Mouse (Mus musculus): ENCODE measurements around the gene Hapln1.

Gene Hapln1

GRCm38 (mm10) chr13:89539205-89539886 lies at the start of gene Hapln1:
Hapln1 (plus strand) TSS chr13:89539796.
- DNase-seq (ENCODE audit: low spot score in 2 of 2), result no peak

DNA sequence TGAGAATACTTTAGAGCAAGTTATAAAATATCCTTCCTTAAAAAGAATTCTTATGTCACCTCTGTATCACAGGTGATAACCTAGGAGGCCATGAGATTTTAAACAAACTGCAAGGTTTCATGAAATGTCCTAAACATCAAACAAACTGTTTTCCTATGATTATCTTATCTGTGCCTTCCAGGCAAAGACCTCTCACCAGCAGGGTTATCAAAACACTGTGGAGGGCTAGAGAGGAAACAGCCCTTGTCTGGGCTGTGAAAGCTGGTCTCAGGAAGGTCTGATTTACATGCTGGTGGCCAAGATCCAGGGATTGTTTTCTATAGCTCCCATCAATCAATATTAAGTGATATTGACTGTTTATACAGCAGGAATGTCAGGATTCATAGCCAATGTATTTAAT lies 46.4 kb upstream of the Hapln1 start:
- no peak for DNase-seq (ENCODE audit: low spot score in 2 of 2)

GRCm38 (mm10) chr13:89493678-89494077 lies 45.9 kb upstream of the Hapln1 start:
- DNase-seq (ENCODE audit: low spot score in 2 of 2), result no peak

- no peak for DNase-seq (ENCODE audit: low spot score in 2 of 2)
Observed at GRCm38 (mm10) chr13:89496569-89496968, 43.0 kb upstream of the Hapln1 start.

DNA sequence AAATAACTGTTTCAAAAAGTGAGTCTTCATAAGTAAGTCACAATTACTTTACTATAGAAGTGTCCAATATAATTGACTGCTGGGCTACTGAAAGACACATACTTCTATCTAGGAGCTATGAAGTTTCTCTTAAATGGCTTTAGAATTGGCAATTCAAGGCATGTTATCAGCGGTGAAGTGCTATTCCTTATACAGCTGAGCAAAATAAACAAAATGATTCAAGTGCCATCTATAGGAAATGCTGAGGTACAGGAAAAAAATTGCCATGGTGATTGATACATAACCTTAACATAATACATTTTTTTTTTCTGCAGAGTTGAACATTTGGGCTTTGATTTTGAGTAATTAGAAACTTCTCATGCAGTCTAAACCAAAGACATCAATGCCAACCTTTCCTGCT lies 40.2 kb upstream of the Hapln1 start:
- no peak for DNase-seq (ENCODE audit: low spot score in 2 of 2)

GRCm38 (mm10) chr13:89521507-89521908 lies 18.1 kb upstream of the Hapln1 start:
- no peak for DNase-seq (ENCODE audit: low spot score in 2 of 2)

DNA sequence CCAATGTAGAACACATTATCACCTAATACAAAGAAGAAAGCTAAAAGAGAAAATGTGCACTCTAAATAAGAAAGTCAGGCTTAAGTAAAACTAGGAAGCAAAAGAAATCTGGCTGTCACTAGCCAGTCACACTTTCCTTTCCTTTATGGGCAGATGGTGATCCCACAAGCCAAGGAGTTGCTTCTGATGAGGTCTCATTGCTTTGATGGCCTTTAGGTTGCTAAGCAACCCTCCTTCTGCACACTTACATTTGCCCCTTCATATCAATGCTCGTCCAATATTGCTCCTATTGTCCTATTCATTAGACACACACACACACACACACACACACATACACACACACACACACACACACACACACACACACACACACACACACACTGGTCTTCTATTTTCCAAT lies 10.9 kb upstream of the Hapln1 start:
- no peak for DNase-seq (ENCODE audit: low spot score in 2 of 2)

- DNase-seq (ENCODE audit: low spot score in 2 of 2), result no peak
Observed at GRCm38 (mm10) chr13:89530386-89530785, 9.2 kb upstream of the Hapln1 start.

DNA sequence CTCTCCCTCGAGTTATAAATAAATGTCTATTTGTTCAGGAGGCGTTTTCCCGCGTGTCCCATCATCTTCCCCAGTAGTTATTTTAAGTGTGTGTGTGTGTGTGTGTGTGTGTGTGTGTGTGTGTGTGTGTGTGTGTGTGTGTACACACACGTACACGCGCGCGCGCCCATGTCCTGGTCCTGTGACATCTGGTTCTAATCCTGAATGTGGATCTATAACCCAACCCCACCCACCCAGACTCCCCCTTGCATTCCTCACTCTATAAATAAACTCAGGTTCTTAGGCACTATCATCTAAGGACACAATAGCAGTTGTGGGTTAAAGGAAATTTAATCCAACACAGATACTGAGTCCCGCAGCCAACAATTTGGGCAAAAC lies 280 bp downstream of the Hapln1 start:
- DNase-seq (ENCODE audit: low spot score in 2 of 2), result no peak

GRCm38 (mm10) chr13:89540301-89540982 lies 846 bp downstream of the Hapln1 start:
- DNase-seq (ENCODE audit: low spot score in 2 of 2), result no peak

DNA sequence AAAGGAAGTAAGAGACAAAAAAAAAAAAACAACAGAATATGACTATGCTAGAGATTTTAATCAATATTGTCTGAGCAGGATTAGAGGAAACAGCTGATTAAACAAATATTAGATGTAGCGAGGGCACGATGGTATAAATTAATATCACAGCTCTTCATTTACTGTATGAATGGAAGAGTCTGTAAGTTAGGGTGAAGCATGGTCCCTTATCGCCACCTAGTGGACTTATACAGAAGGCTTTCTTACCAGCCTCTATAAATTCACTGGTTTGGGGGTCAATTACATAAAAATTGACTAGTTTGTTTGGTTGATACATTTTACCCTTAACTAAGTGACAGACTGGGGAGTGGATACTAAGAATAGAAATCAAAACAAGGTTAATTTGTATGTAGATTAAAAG lies 3.4 kb downstream of the Hapln1 start:
- DNase-seq (ENCODE audit: low spot score in 2 of 2), result no peak

- DNase-seq (ENCODE audit: low spot score in 2 of 2), result peak in 1 of 2 experiments; percentile 11
Observed at GRCm38 (mm10) chr13:89548203-89548740, 8.7 kb downstream of the Hapln1 start.

GRCm38 (mm10) chr13:89549507-89549906 lies 9.9 kb downstream of the Hapln1 start:
- no peak for DNase-seq (ENCODE audit: low spot score in 2 of 2)

GRCm38 (mm10) chr13:89551502-89551901 lies 11.9 kb downstream of the Hapln1 start:
- DNase-seq (ENCODE audit: low spot score in 2 of 2), result no peak

- no peak for DNase-seq (ENCODE audit: low spot score in 2 of 2)
Observed at GRCm38 (mm10) chr13:89564518-89564917, 24.9 kb downstream of the Hapln1 start.

DNA sequence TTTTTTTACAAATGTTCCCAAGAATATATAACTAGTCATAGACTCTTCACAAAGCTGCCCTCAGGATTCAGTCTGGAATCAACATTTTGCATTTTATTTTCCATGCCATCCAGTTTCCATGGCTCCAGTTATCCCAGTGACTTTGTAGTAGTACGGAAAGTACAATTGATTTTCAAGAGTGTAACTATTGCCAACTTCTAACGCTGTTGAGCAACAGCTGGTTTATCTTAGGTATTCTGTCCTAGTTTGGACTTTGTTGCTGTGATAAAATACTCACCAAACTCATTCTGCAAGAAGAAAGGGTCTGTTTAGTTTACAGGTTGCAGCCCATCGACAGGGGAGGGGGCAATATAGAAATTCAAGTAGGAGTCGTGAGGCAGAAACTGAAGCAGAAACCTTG lies 26.7 kb downstream of the Hapln1 start:
- no peak for DNase-seq (ENCODE audit: low spot score in 2 of 2)

- no peak for DNase-seq (ENCODE audit: low spot score in 2 of 2)
Observed at GRCm38 (mm10) chr13:89579115-89579514, 39.5 kb downstream of the Hapln1 start.

- DNase-seq (ENCODE audit: low spot score in 2 of 2), result no peak
Observed at GRCm38 (mm10) chr13:89583138-89583746, 43.6 kb downstream of the Hapln1 start.

- DNase-seq (ENCODE audit: low spot score in 2 of 2), result no peak
Observed at GRCm38 (mm10) chr13:89583747-89584738, 44.4 kb downstream of the Hapln1 start.

- DNase-seq (ENCODE audit: low spot score in 2 of 2), result no peak
Observed at GRCm38 (mm10) chr13:89585144-89585543, 45.5 kb downstream of the Hapln1 start.

DNA sequence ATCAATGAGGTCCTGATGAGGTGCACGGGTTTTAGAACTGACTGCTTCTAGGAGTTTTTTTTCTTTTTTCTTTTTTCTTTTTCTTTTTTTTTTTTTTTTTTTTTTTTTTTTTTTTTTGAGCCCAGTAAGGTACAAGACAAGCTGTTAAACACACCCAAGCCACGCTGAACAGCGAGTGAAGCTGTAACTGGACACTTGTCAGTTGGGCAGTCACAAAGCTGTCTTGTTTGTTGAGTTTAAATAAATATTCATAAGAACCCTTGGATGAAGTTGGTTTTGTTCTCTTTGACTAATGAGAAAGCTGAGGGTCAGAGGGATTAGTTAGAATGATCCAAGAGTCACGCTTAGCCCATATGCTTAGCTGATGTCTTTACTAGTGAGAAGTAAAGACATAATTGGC lies 55.5 kb downstream of the Hapln1 start:
- no peak for DNase-seq (ENCODE audit: low spot score in 2 of 2)

DNA sequence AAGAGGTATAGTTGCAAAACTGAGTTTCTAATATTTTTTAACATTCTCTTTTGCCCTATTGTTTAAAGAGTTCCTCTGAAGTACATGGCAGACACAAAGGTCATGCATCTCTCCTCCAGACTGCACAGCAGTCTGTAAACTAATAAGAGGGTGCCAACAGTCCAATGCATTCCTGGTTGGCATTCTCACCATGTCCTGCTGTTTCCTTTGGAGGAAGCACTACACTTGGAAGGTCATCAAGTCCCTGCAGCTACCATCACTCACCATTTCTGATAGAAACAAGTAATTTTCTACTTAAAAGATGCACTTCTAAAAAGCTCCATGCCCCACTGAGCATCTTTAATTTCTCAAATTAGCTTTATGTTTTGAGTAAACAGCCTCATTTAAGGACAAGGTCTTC lies 57.8 kb downstream of the Hapln1 start:
- no peak for DNase-seq (ENCODE audit: low spot score in 2 of 2)
